Mouse (Mus musculus): ENCODE results near the gene Vps11.

- TF ChIP-seq CTCF (IDR thresholded peaks at IDR 0.05; ENCODE audit: low read depth) = no peak
- TF ChIP-seq EP300 (IDR thresholded peaks at IDR 0.05; ENCODE audit: low read depth) = no peak
Observed at GRCm38 (mm10) chr9:44317452-44317851, 44.0 kb downstream of the Vps11 start.
